Mouse (Mus musculus) cerebellum, postnatal 4 days (tissue): Measurements from ENCODE around the gene 4930474N05Rik.

ENCODE experiments used
- DNase-seq, 2 experiments: peaks; one replicate each; pipeline ENCODE4 v3.0.0; 2022; ENCODE audit warnings: low spot score in 2 of 2, mixed read lengths in 1 of 2

4930474N05Rik gene

DNA sequence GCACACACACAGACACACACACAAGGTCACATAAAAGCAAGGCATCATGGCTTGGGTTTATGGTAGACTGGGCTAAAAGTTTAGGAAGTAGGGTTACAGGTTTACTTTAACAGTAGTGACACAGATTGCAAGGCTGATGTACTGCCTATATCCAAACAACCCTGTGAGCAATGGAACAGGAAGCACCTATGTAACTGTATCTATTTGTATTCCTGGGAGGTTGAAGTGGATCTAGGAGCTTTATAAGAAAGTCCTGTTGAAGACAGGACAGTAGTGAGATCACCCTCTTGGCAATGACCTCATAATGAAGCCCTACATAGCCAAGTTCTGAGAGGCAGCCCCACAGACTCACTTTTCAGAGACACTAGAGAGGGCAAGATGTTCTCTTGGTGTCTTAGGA, at the start of gene 4930474N05Rik:
TSS of gene 4930474N05Rik (plus strand) at position 301 of the 400 bp plus-strand sequence.
- no peak for DNase-seq

DNA sequence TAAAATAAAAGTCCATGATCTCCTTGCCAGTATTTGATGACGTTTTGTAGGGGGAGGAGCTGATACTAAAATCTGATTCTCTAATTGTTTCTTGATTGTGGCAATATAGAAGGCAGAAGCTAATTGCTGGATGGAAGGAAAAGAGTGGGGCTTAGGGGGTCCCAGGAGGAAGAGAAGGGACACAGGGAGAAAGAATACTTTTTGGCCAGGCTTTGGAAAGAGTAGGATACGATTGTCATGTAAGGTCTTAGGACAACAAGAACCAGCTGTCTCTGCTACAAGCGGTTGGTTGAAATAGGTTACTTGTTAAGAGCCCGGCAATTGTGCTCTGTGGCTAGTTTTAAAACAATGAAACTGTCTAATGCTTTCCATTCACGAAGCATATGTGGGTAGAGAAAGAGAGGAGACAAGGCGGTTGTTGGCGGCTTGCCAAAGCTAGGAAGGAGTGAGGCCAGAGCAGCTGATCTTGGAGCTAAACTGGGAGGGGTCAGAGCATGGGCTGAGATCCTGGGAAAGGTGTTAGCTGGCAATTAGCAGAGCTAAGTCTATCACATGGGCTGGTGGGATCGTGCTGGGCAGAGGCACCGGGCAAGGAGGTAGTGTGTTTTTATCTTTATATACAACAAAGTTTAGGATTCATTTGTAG, 45.8 kb upstream of the 4930474N05Rik start:
- DNase-seq, result peak in 1 of 2 experiments; percentile 59

DNA sequence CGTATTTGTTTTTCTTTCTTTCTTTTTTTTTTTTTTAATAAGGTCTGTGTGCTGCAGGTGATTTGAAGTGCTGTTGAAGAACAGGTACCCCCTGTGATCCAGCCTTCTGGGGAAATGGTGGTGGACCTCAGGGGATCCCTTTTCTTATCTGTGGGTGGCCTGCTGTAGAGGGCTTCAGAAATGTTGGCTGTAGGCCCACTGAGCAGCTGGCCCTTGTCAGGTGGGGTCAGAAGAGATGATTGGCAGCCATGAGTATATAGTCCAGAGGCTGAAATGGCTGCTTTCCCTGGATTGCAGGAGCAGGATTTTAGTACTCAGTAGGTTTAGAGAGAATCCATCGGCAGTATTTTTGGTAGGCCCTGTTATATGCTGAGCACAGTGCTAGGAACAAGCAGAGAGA, 41.4 kb upstream of the 4930474N05Rik start:
- DNase-seq, result no peak

DNA sequence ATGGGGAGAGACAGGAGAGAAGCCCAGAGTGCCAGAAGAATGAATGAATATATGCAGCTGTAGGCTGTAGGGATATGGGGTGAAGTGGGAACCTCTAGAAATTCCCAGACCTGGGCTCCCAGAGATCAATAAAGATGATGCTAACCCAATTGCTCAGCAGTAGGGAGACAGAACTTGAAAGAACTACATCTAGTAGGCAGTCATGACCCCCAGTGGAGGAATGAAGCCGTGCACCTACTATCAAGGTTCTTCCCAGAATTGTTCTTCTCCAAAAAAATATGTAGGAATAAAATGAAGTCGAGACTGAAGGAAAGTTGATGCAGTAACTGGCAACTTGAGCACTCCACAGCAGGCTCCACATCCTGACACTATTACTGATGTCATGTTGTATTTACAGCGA, 3.8 kb downstream of the 4930474N05Rik start:
- DNase-seq, result no peak

DNA sequence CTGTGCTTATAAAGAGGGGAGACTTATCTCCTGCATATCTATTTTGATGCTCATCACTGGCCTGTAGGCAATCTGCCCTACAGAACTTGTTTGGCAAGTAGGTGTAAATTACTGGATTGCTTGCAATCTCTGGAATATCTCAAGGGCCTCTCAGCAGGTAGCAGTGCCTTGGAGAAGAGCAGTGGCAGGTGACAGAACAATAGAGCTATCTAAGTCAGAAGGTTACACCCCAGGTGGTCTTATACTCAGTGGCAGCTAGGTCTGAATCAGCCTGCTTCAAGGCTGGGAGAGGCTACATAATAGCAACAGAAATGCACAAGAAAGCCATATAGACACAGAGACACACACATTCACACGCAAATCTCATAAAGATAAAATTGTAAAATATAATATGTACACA, 4.9 kb downstream of the 4930474N05Rik start:
- DNase-seq, result no peak

DNA sequence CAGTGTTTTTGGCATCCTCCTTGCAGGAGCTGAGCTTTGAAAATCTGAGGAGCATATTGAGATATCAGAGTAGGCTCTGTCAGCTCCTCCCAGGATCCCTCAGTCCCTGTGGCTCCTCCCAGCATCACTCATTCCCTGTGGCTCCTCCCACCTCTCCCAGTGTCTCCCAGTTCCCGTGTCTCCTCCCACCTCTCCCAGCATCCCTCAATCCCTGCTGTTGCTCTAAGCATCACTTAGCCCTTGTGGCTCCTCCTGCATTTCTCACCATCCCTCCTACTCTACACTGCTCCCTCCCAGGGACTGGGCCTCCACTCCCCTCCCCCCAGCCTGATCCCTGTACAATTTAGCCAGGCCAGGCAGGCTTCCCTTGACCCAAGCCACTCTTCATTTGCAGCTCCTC, 6.0 kb downstream of the 4930474N05Rik start:
- no peak for DNase-seq

DNA sequence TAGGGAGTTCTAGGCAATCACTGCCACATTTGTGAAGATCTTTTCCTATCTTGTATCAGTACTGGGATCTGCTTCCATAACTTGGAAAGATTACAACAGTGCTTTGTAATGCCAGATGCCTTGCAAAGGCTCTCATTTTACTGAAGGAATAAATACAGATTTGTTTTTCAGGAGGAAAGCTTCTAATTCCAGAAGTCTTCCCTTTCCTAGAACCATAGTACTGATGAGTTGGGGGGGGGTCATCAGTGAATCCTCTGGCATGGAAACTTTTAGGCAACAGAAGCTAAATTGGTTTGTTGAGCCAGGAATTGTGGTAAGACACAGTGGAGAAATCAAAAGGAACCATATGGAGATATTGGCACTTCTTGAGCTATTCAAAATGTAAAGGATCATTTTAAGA, 19.8 kb downstream of the 4930474N05Rik start:
- no peak for DNase-seq

DNA sequence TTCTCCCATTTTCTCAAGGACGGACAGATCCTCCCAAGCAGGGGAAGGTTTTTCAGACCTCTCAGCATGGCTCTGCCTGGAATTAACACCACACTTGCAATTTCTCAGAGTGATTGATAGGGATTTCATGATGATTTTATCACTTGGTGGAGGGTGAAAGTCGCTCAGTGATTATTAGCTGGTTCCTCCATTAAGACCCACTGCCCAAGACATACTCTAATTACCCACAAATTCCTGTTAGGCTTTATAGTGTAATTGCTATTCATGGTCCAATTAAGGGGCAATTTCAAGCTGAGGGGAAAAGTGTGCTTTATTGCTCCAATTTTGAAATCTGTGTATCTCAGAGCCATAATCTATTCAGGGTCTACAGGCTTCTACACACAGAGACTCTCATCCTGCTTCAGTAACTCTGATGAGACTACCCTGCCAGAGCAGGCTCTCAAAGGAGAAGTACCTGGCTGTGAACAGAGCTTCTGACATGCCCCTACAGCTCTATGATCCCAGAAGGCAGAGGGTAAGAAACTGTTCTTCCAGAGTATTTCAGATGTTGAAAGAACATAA, 29.1 kb downstream of the 4930474N05Rik start:
- DNase-seq, result no peak

DNA sequence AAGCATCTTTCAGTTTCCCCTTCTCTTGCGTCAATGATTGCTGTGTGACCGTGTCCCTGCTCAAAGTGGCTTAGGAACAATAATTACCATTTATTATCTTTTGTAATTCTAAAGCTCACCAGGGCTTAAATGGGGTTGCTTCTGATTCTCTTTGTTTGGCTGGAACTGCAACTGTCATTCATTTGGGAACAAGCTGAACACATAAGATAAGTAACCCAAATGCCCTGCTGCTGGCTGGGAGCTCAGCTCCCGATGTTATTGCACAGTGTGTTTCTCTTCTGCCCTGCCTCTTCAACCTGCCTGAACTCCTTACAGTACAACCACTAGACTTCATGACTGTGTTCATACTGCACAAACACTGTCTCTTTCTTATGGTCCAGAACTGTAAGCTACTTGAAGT, 41.0 kb downstream of the 4930474N05Rik start:
- no peak for DNase-seq

DNA sequence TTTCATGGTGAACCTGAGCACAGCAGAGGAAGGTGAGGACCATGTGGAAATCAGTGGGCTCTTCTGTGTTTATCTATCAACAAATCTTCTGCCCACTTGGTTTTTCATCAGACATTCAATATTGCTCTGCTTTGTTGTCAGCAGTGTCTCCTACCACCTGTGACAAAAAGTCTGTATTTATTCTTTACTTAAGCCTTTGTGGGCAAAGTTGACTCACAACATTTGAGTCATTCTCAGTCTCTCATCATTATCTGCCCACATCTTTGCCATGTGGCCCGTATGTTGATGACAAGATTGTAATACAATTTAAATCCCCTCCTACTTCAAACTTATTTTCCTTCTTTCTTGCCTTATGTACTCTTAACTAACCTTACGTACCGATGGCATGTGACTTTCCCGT, 43.0 kb downstream of the 4930474N05Rik start:
- DNase-seq, result no peak

DNA sequence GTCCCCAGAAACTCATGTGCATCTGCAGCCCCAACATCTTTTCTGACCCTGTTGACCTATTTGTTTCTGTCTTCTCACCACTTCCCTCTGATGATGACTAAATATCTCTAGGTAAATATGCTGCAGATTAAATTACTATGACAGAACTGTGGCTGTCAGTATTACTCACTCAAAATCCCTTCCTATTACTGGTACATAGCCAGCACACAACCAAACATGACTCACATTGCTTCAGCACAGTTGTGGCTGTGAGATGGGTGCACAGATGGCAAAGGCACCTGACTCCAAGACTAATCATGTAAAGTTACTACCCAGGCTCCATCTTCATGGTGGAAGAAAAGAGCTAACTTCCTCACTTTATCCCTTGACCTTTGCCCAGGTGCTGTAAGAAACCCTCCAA, 50.5 kb downstream of the 4930474N05Rik start:
- no peak for DNase-seq
